Mouse (Mus musculus) ovary, postnatal 10 days (tissue): ENCODE measurements around the gene Olfr1532-ps1.
"Not testable (repeated sequence)": the region's sequence is repeated elsewhere in the genome, so short reads cannot be mapped to it uniquely, and the experiment has no call there.

Source experiments
- DNase-seq: peaks from one replicate; pipeline ENCODE4 v3.0.0; 2022; ENCODE audit warnings: low spot score

The Olfr1532-ps1 gene

DNA sequence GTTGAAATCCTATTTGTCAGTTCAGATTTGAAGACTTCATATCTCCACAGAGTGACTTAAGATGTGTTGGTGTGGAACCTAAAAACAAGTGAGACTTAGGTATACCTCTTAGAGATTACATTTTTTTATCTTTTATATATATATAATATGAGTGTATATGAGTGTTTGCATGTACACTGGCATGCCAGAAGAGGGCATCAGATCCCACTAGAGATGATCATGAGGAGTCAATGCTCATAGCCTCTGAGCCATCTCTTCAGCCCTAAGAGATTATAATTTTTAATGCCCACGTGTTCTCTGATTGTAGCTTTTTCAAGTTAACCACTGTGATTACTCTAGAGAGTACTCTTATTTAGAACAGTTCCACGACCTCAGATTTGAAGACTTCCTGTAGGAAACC lies at the start of gene Olfr1532-ps1:
Olfr1532-ps1 (plus strand) TSS at position 326 of the 400 bp plus-strand sequence.
- no peak for DNase-seq

- no peak for DNase-seq
Measured at GRCm38 (mm10) chr7:106862885-106863284, 44.9 kb upstream of the Olfr1532-ps1 start, which contains the start of gene Olfr704. Olfr704 (plus strand) TSS chr7:106863185.

- no peak for DNase-seq
Measured at GRCm38 (mm10) chr7:106876791-106877190, 31.0 kb upstream of the Olfr1532-ps1 start, which contains the start of gene Olfr705. Olfr705 (minus strand) TSS chr7:106876891.

- DNase-seq = no peak
Measured at GRCm38 (mm10) chr7:106888062-106888461, 19.7 kb upstream of the Olfr1532-ps1 start, which contains the start of gene Olfr706. Olfr706 (minus strand) TSS chr7:106888162.

- not testable (repeated sequence) for DNase-seq
Measured at GRCm38 (mm10) chr7:106901141-106901540, 6.7 kb upstream of the Olfr1532-ps1 start, which contains the start of gene Olfr707. Olfr707 (minus strand) TSS chr7:106901241.

GRCm38 (mm10) chr7:106920961-106921360 lies 13.2 kb downstream of the Olfr1532-ps1 start:
- DNase-seq = not testable (repeated sequence)

- no peak for DNase-seq
Measured at GRCm38 (mm10) chr7:106932119-106932518, 24.3 kb downstream of the Olfr1532-ps1 start, which contains the start of gene Olfr709-ps1. Olfr709-ps1 (minus strand) TSS chr7:106932219.

DNA sequence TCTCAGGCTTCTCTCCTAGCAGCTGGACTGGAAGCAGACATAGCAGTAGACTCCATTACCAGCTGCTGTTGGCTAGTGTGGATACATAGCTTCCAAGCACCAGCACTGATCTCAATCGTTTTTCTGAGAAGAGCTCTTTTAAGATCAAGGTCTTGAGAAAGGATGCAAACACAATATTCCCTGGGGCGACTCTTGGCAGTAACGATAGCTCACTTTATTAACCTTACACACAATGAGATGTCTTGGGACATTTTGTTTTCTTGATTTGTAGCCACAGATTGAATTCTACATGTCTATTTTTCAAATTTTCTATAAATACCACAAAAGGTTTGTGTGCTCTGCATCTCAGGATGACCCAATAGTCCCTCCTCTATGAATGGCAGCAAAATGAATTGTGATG lies 40.4 kb downstream of the Olfr1532-ps1 start, which contains the start of gene Olfr710:
Olfr710 (minus strand) TSS at position 101 of the 400 bp plus-strand sequence.
- DNase-seq = no peak

- no peak for DNase-seq
Measured at GRCm38 (mm10) chr7:106963837-106964236, 56.0 kb downstream of the Olfr1532-ps1 start, which contains the start of gene Olfr6. Olfr6 (minus strand) TSS chr7:106963937.
